Mouse (Mus musculus) cerebellum, adult 18-20 months (tissue): ENCODE measurements at regions not wholly inside any gene's neighbourhood (a gene's known extent, or its start where the extent isn't known, plus 50 kb on each side); places are given as distances from the start of the nearest gene placed in this dataset.

Experiments used
- DNase-seq, 2 experiments: peaks; one replicate each; pipeline ENCODE4 v3.0.0; 2021

GRCm38 (mm10) chr5:42767688-42768087 lies 465.3 kb upstream of the Cpeb2 start:
- no peak for DNase-seq

DNA sequence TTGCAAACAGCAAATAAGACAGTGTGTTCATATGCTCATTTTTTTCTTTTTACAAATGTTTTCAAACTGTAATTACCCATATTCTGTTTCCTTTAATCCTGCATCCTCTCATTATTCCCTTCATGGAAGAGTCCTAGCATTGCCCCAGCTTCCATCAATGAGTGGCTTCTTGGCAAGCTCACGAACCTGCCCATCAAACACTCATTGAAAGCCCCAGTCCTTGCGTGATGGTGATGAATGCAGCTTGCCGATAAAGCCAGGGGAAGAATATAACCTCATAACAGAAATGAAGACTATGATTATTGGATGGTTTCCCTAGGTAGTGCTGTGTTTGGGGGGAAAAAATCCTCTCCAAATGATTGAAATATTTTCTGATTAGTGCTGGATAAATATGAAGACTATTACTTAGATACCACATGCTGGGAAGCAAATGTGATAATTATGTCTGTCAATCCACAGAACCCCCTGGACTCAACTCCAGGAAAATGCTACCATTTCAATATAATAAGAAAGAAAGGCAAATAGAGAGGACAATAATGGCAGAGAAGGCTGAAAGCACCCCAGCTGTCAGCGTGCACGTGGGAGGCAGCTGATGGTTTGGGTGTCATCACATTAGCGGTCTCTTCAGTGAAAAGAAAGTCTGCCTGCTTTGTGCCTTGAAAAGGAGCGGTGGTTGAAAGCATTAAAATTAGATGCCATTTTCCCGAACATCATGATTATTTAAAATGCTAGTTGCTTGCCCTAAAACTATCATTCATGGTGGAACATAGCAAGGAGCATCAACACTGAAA lies 455.7 kb upstream of the Cpeb2 start:
- peak in 1 of 2 experiments; percentile 3 for DNase-seq

GRCm38 (mm10) chr5:42805958-42806357 lies 427.0 kb upstream of the Cpeb2 start:
- no peak for DNase-seq
